Mouse (Mus musculus): ENCODE measurements around the gene Adora2a. TPM values are rescaled to one million over a fixed set of nuclear protein-coding genes. Genes with fewer than 3 reads are reported as not detected.
A peak's percentile ranks its signal among the peaks of the same experiment; 100 is the strongest.
"Not testable (repeated sequence)": the region's sequence is repeated elsewhere in the genome, so short reads cannot be mapped to it uniquely, and the experiment has no call there.

Gene Adora2a
- polyA plus RNA-seq, 1 experiment: 7.7 TPM

DNA sequence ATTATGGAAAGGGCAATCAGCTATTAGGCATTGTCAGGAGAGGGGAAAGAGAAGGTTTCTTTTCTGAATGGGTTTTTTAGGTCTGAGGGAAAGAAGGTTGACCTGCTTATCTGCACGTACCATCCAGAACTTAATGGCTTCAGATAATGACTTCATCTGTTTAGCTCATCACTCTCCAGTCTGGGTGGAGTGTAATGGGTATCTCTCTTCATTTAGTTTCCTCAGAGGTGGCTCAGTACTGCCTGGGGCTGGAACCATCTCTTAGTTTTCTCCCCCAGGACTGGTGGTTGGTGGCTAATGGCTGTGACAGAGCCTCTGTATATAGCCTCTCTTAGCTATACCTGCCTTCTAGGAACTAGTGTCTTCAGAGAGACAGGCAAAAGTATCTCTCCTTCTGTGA lies 25.3 kb upstream of the Adora2a start:
- 60% methylated on average over 1 of the region's 1 CpGs for WGBS
- Histone ChIP-seq H3K4me1 (ENCODE audit: control insufficient read depth, insufficient read depth, low read length) (peaks cover 4% of the 10 kb centered on the region), H3K4me3 (replicated peaks; ENCODE audit: control insufficient read depth, low read depth, low read length) (no peak overlapping the region), H3K27ac (ENCODE audit: control insufficient read depth, insufficient read depth, low read depth, low read length, poor library complexity) (no peak overlapping the region)
- TF ChIP-seq POLR2A (IDR thresholded peaks at IDR 0.05; ENCODE audit: borderline replicate concordance, control insufficient read depth, low read depth, low read length) (no peak), CTCF (IDR thresholded peaks at IDR 0.05; ENCODE audit: control insufficient read depth, insufficient read depth, low read length) (no peak)

DNA sequence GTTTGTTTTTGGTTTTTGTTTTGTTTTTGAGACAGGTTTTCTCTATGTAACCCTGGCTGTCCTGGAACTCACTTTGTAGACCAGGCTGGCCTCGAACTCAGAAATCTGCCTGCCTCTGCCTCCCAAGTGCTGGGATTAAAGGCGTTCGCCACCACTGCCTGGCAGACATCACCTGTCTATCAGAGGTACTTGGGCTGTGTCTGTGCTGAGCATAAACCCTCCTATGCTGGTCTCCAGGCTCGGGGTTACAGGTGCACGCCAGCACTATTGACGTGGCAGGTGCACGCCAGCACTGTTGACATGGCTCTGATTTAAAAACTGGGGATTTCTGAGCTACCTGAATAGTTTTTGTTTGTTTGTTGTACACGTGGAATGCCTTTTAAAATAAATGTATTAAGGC lies 24.5 kb upstream of the Adora2a start:
- 87% methylated on average over 8 of the region's 8 CpGs for WGBS
- not testable (repeated sequence) for H3K4me1 ChIP-seq (ENCODE audit: control insufficient read depth, insufficient read depth, low read length); H3K4me3 ChIP-seq (replicated peaks; ENCODE audit: control insufficient read depth, low read depth, low read length); H3K27ac ChIP-seq (ENCODE audit: control insufficient read depth, insufficient read depth, low read depth, low read length, poor library complexity)

DNA sequence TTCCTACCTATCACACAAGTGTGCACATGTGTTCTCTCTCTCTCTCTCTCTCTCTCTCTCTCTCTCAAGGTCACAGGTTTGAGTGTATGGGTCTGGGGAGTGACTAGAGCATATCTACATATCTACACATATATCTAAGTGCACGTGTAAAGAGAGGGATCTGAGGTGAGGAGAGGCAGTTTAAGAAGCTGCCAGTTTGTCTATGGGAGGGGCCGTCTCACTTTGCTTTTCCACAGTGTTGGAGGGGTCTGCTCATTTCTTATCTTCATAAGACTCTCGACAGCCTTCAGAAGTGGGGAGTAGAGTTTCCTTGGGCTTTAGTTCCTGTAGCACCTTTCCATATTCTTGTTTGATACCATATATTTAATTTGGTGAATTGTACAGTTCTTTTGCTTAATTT lies 23.4 kb upstream of the Adora2a start:
- WGBS: 56% methylated on average over 3 of the region's 3 CpGs

DNA sequence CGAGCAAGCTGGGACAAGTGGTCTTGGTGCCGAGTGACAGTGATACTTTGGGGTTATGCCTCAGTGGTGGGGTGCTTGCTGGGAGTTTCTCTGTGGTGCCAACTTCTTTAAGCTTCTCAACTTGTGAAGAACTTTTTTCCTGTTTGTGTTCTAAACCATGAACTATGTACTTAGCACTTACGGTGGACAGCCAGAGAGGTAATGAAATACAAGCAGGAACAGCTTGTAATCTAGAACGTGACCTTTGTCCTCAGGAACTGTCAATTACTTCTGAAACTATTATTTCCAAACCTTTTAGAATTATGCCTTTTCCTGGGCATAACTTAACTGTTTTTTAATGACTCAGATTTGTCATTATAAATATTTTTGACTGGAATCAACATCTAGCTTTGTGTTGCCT lies 22.3 kb upstream of the Adora2a start:
- H3K27ac ChIP-seq (ENCODE audit: control insufficient read depth, insufficient read depth, low read depth, low read length, poor library complexity): no peak overlapping the region
- H3K4me1 ChIP-seq (ENCODE audit: control insufficient read depth, insufficient read depth, low read length): peaks cover 1% of the 10 kb centered on the region; the same call in 1 of the 2 replicates
- H3K4me3 ChIP-seq (replicated peaks; ENCODE audit: control insufficient read depth, low read depth, low read length): no peak overlapping the region
- no peak for TF ChIP-seq POLR2A (IDR thresholded peaks at IDR 0.05; ENCODE audit: borderline replicate concordance, control insufficient read depth, low read depth, low read length)
- no peak for TF ChIP-seq CTCF (IDR thresholded peaks at IDR 0.05; ENCODE audit: control insufficient read depth, insufficient read depth, low read length)
- 79% methylated on average over 4 of the region's 4 CpGs for WGBS

More for the DNA sequence above, 23.4 kb upstream of the Adora2a start:
- peaks cover 4% of the 10 kb centered on the region for H3K4me1 ChIP-seq (ENCODE audit: control insufficient read depth, insufficient read depth, low read length)
- no peak overlapping the region for H3K4me3 ChIP-seq (replicated peaks; ENCODE audit: control insufficient read depth, low read depth, low read length)
- H3K27ac ChIP-seq (ENCODE audit: control insufficient read depth, insufficient read depth, low read depth, low read length, poor library complexity): no peak overlapping the region
- TF ChIP-seq CTCF (IDR thresholded peaks at IDR 0.05; ENCODE audit: control insufficient read depth, insufficient read depth, low read length): no peak
- no peak for TF ChIP-seq POLR2A (IDR thresholded peaks at IDR 0.05; ENCODE audit: borderline replicate concordance, control insufficient read depth, low read depth, low read length)

DNA sequence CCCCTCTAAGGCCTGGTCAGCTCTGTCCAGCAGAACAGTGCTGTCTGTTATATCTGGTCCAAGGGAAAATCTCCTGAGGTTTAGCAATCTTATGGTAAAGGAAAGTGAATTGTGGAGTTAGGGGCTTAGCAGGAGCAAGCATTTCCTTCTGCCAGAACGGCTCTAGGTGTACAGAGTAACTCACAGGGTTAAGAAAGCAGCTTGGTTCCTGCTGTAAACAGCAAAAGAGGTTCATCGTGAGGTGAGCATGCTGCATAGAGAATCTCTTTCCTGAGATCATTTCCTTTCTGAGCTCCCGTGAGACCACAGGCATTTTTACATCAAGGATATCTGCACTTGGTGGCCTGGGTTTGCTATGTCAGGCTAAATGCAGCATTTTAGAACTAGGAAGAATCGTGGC lies 21.8 kb upstream of the Adora2a start:
- H3K4me3 ChIP-seq (replicated peaks; ENCODE audit: control insufficient read depth, low read depth, low read length): no peak overlapping the region
- TF ChIP-seq CTCF (IDR thresholded peaks at IDR 0.05; ENCODE audit: control insufficient read depth, insufficient read depth, low read length) (no peak), POLR2A (IDR thresholded peaks at IDR 0.05; ENCODE audit: borderline replicate concordance, control insufficient read depth, low read depth, low read length) (no peak)
- H3K4me1 ChIP-seq (ENCODE audit: control insufficient read depth, insufficient read depth, low read length): peaks cover 1% of the 10 kb centered on the region; the same call in 1 of the 2 replicates
- WGBS: 35% methylated on average over 4 of the region's 4 CpGs
- H3K27ac ChIP-seq (ENCODE audit: control insufficient read depth, insufficient read depth, low read depth, low read length, poor library complexity): no peak overlapping the region

DNA sequence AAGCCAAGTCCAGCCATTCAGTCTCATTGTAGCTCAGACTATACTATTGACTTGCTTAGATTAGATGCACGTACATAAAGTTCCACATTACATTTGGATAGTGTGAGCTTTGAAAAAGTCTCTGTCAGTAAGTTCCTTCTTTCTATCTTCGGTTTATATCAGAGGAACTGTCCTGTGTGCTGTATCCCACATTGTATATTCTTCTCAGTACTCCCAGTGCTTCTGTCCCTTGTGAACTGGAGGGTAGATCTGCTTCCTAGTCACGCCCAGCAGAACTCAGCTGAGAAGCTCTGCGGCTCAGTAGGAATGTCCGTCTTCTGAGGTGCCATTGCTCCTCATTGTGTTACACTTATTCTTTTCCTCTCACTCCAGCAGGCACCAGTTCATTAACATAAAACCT lies 18.1 kb upstream of the Adora2a start:
- no peak overlapping the region for H3K4me3 ChIP-seq (replicated peaks; ENCODE audit: control insufficient read depth, low read depth, low read length)
- H3K27ac ChIP-seq (ENCODE audit: control insufficient read depth, insufficient read depth, low read depth, low read length, poor library complexity): no peak overlapping the region
- 68% methylated on average over 5 of the region's 5 CpGs for WGBS
- TF ChIP-seq POLR2A (IDR thresholded peaks at IDR 0.05; ENCODE audit: borderline replicate concordance, control insufficient read depth, low read depth, low read length) (no peak), CTCF (IDR thresholded peaks at IDR 0.05; ENCODE audit: control insufficient read depth, insufficient read depth, low read length) (no peak)
- peaks cover 9% of the 10 kb centered on the region for H3K4me1 ChIP-seq (ENCODE audit: control insufficient read depth, insufficient read depth, low read length)

DNA sequence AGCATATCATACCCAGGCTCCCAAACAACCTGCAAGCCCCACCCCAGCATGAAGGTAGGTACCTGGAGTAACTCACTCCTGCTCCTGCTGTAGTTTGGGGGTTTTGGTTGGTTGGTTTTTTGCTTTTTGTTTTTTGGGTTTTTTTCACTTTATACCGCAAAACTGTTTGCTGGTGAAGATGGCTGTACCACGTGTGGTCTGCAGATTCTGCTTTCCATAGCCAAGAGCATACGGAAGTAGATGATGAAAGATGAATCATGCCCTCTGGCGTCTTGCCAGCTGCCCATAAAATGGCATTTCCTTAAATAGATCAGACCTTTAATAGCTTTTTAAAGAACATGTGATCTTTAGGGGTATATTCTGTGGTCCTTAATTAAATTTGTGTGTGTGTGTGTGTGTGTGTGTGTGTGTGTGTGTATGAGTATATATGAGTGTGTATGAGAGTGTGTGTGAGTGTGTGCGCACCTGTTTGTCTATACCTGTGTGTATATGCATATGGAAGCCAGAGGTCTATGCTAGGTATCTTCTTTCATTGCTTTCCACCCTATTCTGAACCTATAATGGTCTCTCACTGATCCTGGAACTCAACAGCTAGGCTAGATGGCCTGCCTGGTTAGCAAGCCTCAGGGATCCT lies 16.8 kb upstream of the Adora2a start:
- H3K27ac ChIP-seq (ENCODE audit: control insufficient read depth, insufficient read depth, low read depth, low read length, poor library complexity): no peak overlapping the region
- TF ChIP-seq POLR2A (IDR thresholded peaks at IDR 0.05; ENCODE audit: borderline replicate concordance, control insufficient read depth, low read depth, low read length) (no peak), CTCF (IDR thresholded peaks at IDR 0.05; ENCODE audit: control insufficient read depth, insufficient read depth, low read length) (no peak)
- 19% methylated on average over 5 of the region's 5 CpGs for WGBS
- H3K4me3 ChIP-seq (replicated peaks; ENCODE audit: control insufficient read depth, low read depth, low read length): no peak overlapping the region
- H3K4me1 ChIP-seq (ENCODE audit: control insufficient read depth, insufficient read depth, low read length): peaks cover 9% of the 10 kb centered on the region

DNA sequence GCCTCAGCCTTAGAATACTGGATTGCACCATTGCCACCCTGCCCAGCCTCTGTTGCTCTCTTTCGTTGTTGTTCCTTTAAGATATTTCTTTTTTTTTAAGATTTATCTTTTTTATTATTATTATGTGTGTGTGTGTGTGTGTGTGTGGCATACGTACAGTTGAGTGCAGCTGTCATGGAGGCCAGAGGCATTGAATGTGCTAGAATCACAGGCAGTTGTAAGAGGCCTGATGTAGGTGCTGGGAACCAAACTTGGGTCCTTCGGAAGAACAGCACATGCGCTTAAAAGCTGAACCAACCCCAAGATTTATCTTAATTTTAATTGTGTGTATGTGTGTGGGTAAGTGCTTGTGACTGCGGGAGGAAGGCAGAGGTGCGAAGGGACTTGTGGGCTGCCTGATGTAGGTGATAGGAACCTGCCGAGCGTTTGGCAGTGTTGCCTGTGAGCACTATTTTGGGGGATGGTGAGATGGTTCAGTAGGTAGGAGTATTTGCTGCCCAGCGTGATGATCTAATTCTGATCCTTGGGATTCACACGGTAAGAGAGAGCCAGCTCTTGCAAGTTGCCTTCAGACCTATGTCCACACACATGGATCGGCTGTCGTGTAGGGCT lies 15.4 kb upstream of the Adora2a start:
- Histone ChIP-seq H3K27ac (ENCODE audit: control insufficient read depth, insufficient read depth, low read depth, low read length, poor library complexity) (peak overlapping the region; percentile 15; the same call in 1 of the 2 replicates), H3K4me3 (replicated peaks; ENCODE audit: control insufficient read depth, low read depth, low read length) (no peak overlapping the region), H3K4me1 (ENCODE audit: control insufficient read depth, insufficient read depth, low read length) (peaks cover 9% of the 10 kb centered on the region)
- TF ChIP-seq CTCF (IDR thresholded peaks at IDR 0.05; ENCODE audit: control insufficient read depth, insufficient read depth, low read length) (no peak), POLR2A (IDR thresholded peaks at IDR 0.05; ENCODE audit: borderline replicate concordance, control insufficient read depth, low read depth, low read length) (no peak)
- WGBS: 58% methylated on average over 12 of the region's 12 CpGs

Data from bone marrow, adult 2 months (tissue).